Mouse (Mus musculus) layer of hippocampus, postnatal 14 days (tissue): ENCODE measurements around the gene Hist1h1t. TPM values are rescaled to one million over a fixed set of nuclear protein-coding genes. Genes with fewer than 3 reads are reported as not detected.

ENCODE experiments used
- DNase-seq, 2 experiments: peaks; one replicate each; pipeline ENCODE4 v3.0.0; 2021 to 2022; ENCODE audit warnings: low spot score in 2 of 2, mixed read lengths in 1 of 2
- microRNA-seq, 2 experiments: library from miRNA; unstranded; fragments of <30 nt; microRNA quantifications; one replicate each; pipeline ENCODE4 v1.2.0; 2021
- total RNA-seq, 2 experiments: library from RNA; stranded (reverse); gene quantifications; 2 replicates each; pipeline ENCODE4 v1.2.3; 2021

The Hist1h1t gene
- total RNA-seq, 2 experiments from 2014 or later: not detected

GRCm38 (mm10) chr13:23732156-23732804 lies 36.7 kb downstream of the Hist1h1t start:
- no peak for DNase-seq

- no peak for DNase-seq
These were observed 41.5 kb downstream of the Hist1h1t start for GRCm38 (mm10) chr13:23737091-23737490.

DNA sequence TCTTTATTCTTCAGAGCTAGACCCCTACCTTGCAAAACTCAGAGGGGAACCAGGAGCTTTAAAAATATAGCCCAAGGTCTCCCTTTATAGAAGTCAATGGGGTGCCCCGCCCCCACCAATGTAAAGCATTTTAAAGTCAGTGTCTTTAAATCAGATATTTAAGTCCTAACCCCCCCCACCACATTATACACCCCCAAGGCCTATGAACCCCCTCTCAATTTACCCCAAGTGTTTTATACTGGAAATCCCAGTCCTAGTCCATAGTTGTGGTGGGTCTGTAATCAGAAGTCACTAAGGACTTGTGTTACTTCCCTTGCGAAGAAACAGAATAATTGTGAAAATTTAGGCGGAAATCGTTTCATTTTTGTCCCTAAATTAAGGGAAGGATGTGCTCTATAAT lies 42.4 kb downstream of the Hist1h1t start:
- no peak for DNase-seq

GRCm38 (mm10) chr13:23738677-23739068 lies 43.1 kb downstream of the Hist1h1t start, which contains the start of gene Hist1h1c:
Hist1h1c (plus strand) TSS chr13:23738808.
- peak; percentile 88 for DNase-seq

- DNase-seq: peak; percentile 90 to 97
These were observed 43.7 kb downstream of the Hist1h1t start for GRCm38 (mm10) chr13:23739069-23739921.

GRCm38 (mm10) chr13:23739922-23740252 lies 44.3 kb downstream of the Hist1h1t start:
- DNase-seq: no peak

- DNase-seq: no peak
These were observed 44.7 kb downstream of the Hist1h1t start for GRCm38 (mm10) chr13:23740256-23740840.

- no peak for DNase-seq
These were observed 45.3 kb downstream of the Hist1h1t start for GRCm38 (mm10) chr13:23740910-23741309.

- no peak for DNase-seq
These were observed 46.4 kb downstream of the Hist1h1t start for GRCm38 (mm10) chr13:23742007-23742406.

DNA sequence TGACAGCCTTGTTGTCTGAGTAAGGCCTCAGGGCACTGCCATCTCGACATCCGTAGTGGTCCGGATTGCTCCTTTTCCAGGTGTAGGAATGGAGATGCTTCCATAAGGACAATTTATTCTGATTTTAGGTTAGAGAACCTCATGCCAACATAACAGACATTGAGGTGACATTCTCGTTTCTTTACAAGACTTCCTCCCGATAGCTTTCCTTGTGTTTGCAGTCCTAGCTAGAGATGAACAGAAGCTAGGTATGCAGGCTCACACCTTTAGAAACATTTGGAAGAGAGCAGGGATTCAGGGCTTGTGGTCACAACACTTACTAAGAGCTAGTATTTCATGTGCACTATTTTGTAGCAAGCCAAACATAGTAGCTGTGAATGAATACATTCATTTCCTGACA lies 47.6 kb downstream of the Hist1h1t start:
- DNase-seq: no peak

DNA sequence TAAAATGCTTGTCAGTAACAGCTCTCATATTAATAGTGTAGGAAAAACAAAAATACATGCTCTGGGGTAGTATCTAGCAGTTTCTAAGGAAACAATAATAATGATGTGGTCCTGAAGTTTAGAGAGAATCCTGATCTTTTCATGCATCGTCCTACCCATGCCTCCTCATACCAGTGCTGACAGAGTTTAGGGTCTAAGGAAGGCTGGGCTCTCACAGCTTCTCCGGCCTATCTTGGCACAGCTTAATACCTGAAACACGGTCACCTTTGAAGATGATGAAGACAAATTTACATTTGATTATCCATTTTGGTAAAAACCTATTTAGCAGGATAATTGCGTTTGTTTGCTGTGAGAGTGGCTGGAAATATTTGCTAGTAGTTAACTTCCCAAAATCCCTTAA lies 48.3 kb downstream of the Hist1h1t start:
- no peak for DNase-seq

DNA sequence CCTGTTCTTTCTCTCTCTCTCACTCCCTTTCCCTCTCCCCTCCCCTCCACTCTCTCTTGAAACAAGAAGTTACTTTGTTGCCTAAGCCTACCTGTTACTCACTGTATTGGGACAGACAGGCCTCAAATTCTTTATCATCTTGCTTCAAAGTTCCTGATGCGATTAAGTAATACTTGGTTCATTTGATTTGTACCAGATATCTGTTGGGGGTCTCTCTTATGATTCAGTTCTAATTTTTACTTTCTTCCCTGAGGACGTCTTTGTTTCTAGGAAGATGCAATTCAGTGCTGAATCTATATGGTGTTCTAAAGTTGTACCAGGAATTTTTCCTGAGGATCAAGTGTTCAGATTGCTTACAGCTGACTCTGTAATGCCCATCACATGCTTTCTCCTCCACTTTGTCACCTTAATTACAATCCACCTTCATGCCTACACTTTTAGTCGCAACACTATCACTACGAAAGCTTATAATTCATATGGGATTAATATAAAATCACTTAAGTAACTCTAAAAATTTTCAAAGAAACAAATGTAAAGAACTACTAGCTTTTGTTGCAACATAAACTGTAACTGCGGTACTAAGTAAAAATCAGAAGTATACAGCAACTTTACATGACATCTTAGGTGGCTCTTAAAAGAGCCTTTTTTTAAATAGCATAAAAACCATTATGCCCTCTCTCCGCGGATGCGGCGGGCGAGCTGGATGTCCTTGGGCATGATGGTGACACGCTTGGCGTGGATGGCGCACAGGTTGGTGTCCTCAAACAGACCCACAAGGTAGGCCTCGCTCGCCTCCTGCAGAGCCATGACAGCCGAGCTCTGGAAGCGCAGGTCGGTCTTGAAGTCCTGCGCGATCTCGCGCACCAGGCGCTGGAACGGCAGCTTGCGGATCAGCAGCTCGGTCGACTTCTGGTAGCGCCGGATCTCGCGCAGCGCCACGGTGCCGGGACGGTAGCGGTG lies 49.1 kb downstream of the Hist1h1t start:
- no peak for DNase-seq

DNA sequence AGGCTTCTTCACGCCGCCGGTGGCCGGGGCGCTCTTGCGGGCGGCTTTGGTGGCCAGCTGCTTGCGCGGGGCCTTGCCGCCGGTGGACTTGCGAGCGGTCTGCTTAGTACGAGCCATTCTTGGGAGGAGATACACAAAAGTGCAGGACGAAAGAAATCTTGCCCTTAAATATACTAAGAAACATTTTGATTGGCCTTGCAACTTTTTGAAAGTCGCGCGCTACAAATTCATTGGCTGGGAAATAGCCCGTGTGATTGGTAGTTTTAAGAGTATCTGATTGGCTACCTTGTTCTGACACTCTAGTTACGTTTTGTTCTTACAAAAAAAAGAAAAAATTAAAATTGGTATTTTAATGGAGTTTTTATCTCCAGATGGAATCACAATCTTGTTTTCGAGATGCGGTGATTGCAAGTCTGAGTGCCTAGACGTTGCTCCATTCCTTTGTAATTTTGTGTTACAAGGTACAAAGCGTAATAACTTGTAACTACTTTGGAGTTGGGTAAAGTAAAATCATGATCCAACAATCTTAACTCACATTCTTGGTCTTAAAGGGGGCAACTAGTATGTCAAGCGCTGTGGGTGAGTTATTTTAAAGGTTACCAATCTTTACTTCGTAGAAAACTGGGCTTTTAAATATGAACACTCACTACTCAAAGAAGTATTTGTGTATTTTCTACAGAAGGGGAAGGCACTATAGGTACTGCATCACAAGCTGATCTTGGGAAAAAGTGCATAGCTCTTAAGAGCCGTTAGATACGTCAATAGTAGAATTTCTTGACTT lies 50.0 kb downstream of the Hist1h1t start, which contains the start of gene Hist1h3c:
Gene Hist1h3c (minus strand): TSS at position 222 of the 781 bp plus-strand sequence.
- DNase-seq: peak; percentile 79 to 92

Small RNAs within 50 kb of the gene (microRNA-seq; reads per million reads assigned to microRNA genes)
- 0 reads per million in 2 experiments for gene Gm44314
- 0 reads per million in 2 experiments for gene Gm44350

Other genes starting within 250 kb of the Hist1h1t start
- gene Btn1a1, start 229.9 kb upstream of the Hist1h1t start, total RNA-seq: not detected
- gene Btn2a2, start 207.0 kb upstream of the Hist1h1t start, total RNA-seq: 1 to 10 TPM in 1 of 2 experiments, under 1 TPM in 1; 0.58 to 1.0 TPM
- 100 to 1,000 TPM; 253 to 315 TPM for gene Hist1h4h, start 164.8 kb upstream of the Hist1h1t start, total RNA-seq
- gene Hist1h2af, start 161.9 kb upstream of the Hist1h1t start, total RNA-seq: 10 to 100 TPM; 23.4 to 33.5 TPM
- gene Hist1h3g, start 160.4 kb upstream of the Hist1h1t start, total RNA-seq: 10 to 100 TPM in 1 of 2 experiments, 1 to 10 TPM in 1; 3.7 to 12.5 TPM
- 1 to 10 TPM; 1.2 to 1.9 TPM for gene Hist1h2bh, start 152.4 kb upstream of the Hist1h1t start, total RNA-seq
- gene Hist1h3f, start 151.8 kb upstream of the Hist1h1t start, total RNA-seq: 10 to 100 TPM; 19.7 to 24.2 TPM
- 100 to 1,000 TPM; 122 to 142 TPM for gene Hist1h4f, start 144.2 kb upstream of the Hist1h1t start, total RNA-seq
- 1 to 10 TPM; 4.6 to 4.8 TPM for gene Hist1h1d, start 142.6 kb upstream of the Hist1h1t start, total RNA-seq
- 10 to 100 TPM; 60.0 to 69.0 TPM for gene Hist1h3e, start 133.4 kb upstream of the Hist1h1t start, total RNA-seq
- gene Hist1h2ae, start 124.6 kb upstream of the Hist1h1t start, total RNA-seq: 10 to 100 TPM; 10.3 TPM
- gene Hist1h2bg, start 124.4 kb upstream of the Hist1h1t start, total RNA-seq: 10 to 100 TPM; 93.3 to 96.2 TPM
- gene Hist1h2bf, start 121.6 kb upstream of the Hist1h1t start, total RNA-seq: 10 to 100 TPM; 32.6 to 42.1 TPM
- gene Hist1h2ad, start 121.4 kb upstream of the Hist1h1t start, total RNA-seq: 1 to 10 TPM; 1.1 to 9.9 TPM
- gene Hist1h3d, start 120.1 kb upstream of the Hist1h1t start, total RNA-seq: 10 to 100 TPM; 11.1 to 12.1 TPM
- 100 to 1,000 TPM; 128 to 149 TPM for gene Hist1h4d, start 114.2 kb upstream of the Hist1h1t start, total RNA-seq
- 1 to 10 TPM; 6.8 to 8.7 TPM for gene Hist1h2be, start 74.7 kb upstream of the Hist1h1t start, total RNA-seq
- 10 to 100 TPM; 63.5 to 74.1 TPM for gene Hist1h1e, start 73.3 kb upstream of the Hist1h1t start, total RNA-seq
- gene Hist1h2ac, start 11.9 kb upstream of the Hist1h1t start, total RNA-seq: 1 to 10 TPM; 2.9 TPM
- gene Hist1h2bc, start 11.6 kb upstream of the Hist1h1t start, total RNA-seq: 10 to 100 TPM; 37.1 to 42.7 TPM
- 100 to 1,000 TPM in 1 of 2 experiments, 10 to 100 TPM in 1; 94.6 to 106 TPM for gene Hist1h4c, start 2.6 kb downstream of the Hist1h1t start, total RNA-seq
- gene Hfe, start 15.0 kb downstream of the Hist1h1t start, total RNA-seq: 1 to 10 TPM; 3.4 to 5.4 TPM
- 10 to 100 TPM; 64.6 to 74.5 TPM for gene Hist1h1c, start 43.0 kb downstream of the Hist1h1t start, total RNA-seq
- gene Hist1h3c, start 49.8 kb downstream of the Hist1h1t start, total RNA-seq: 10 to 100 TPM; 11.9 to 12.2 TPM
- 10 to 100 TPM; 19.6 to 29.4 TPM for gene Hist1h2bb, start 50.9 kb downstream of the Hist1h1t start, total RNA-seq
- gene Hist1h2ab, start 55.3 kb downstream of the Hist1h1t start, total RNA-seq: 10 to 100 TPM; 27.5 to 46.6 TPM
- 10 to 100 TPM; 26.7 to 45.4 TPM for gene Hist1h3b, start 56.5 kb downstream of the Hist1h1t start, total RNA-seq
- gene Hist1h4b, start 61.2 kb downstream of the Hist1h1t start, total RNA-seq: 10 to 100 TPM; 57.3 to 79.4 TPM
- 10 to 100 TPM; 51.4 to 65.1 TPM for gene Hist1h4a, start 65.4 kb downstream of the Hist1h1t start, total RNA-seq
- 10 to 100 TPM; 29.8 to 47.4 TPM for gene Hist1h3a, start 66.6 kb downstream of the Hist1h1t start, total RNA-seq
- 10 to 100 TPM; 22.8 to 32.9 TPM for gene Hist1h1a, start 67.9 kb downstream of the Hist1h1t start, total RNA-seq
- gene Trim38, start 74.1 kb downstream of the Hist1h1t start, total RNA-seq: not detected
- under 1 TPM; 0.10 to 0.18 TPM for gene Slc17a2, start 111.2 kb downstream of the Hist1h1t start, total RNA-seq
- not detected for gene Slc17a3, start 143.6 kb downstream of the Hist1h1t start, total RNA-seq
- gene Slc17a1, start 171.9 kb downstream of the Hist1h1t start, total RNA-seq: not detected
- gene Slc17a4, start 219.2 kb downstream of the Hist1h1t start, total RNA-seq: not detected
- not detected for gene Hist1h2ba, start 238.3 kb downstream of the Hist1h1t start, total RNA-seq
- not detected for gene Hist1h2aa, start 238.6 kb downstream of the Hist1h1t start, total RNA-seq